Mouse (Mus musculus): Measurements from ENCODE around the gene Lman2l.

DNA sequence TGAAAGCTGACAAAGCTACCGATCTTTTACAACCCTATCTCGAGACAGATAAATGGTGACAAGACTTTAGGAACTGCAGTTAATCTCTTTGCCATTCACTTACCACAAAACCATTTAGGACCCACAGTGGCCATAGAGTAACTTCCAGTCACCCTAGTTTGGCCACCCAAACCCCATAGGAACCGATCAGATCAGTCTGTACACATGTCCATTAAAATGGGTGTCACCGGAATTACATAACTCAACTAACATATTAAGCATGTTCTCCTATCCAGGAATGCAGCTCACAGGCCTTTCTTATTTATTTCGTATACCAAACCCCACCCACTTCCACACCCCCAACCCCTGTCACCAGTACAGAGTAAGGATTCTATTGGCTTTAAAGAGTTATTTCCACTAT is 1.8 kb upstream of the Lman2l start:
- TF ChIP-seq CTCF (IDR thresholded peaks at IDR 0.05; ENCODE audit: borderline replicate concordance, extremely low read depth, insufficient read depth, insufficient read length): no peak
- no peak for TF ChIP-seq POLR2A (IDR thresholded peaks at IDR 0.05; ENCODE audit: borderline replicate concordance, extremely low read depth, insufficient read depth, insufficient read length, poor library complexity, severe bottlenecking)
